Mouse (Mus musculus) megakaryocyte-erythroid progenitor cell, adult 5-6 weeks (primary cell): Measurements from ENCODE around the gene Ctu2. TPM values are rescaled to one million over a fixed set of nuclear protein-coding genes. Genes with fewer than 3 reads are reported as not detected.

ENCODE experiments used
- ATAC-seq: replicated peaks from 2 replicates; pipeline ENCODE4 v1.8.0; 2016; ENCODE audit warnings: mild to moderate bottlenecking, inconsistent platforms; ENCODE audit not compliant: severe bottlenecking, poor library complexity, low FRiP score, low TSS enrichment
- total RNA-seq, 2 experiments: library from RNA; stranded (forward) in 1 of 2; stranded (reverse) in 1 of 2; fragments of 200-1000, 215-1000 nt in 1 of 2; fragments of >200 nt in 1 of 2; fragmentation: Nextera tagmentation in 1 of 2; gene quantifications; 2 replicates each; pipeline ENCODE4 v1.2.3; 2014 to 2017

Ctu2 gene
- 16.4 and 31.6 TPM in 2 replicates for total RNA-seq (2014; fragmentation: Nextera tagmentation)
- total RNA-seq (2017): 14.8 and 15.7 TPM in 2 replicates

DNA sequence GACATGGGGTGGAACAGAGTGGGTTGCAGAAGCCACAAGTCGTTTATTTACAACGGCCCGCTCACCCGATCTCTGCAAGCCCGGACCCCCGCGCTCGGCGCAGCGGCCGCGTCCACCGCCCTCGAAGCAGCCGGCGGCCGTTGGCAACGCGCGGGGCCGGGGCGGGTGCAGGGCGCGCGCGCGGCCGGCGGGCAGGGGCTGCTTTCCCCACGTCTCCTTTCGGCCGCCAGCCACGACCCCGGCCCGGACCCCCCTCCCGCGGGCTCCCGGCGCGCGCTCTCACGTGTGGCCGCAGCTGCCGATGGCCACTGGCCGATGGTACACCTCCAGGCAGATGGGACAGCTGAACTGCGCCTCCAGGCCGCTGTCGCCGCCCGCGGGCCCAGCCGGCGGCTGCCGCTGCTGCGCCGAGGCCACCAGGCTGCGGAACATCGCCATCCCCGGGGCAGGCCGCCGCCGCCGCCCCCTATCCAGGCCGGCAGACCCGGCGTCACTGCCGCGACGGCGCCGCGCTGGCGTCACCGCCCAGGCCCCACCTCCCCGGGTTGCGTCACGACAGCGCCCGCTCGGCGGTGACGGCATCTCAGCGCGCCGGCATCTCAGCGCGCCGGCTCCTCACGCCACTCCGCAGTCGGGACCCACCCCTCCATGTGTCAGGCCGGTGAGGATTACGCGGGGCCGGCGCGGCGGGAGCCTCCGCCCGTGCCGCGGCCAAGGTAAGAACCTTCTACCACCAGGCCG is at the start of gene Ctu2, which contains the start of gene Rnf166:
TSS of gene Ctu2 (plus strand) at position 564 of the 741 bp plus-strand sequence.
TSS of gene Rnf166 (minus strand) at position 485 of the 741 bp plus-strand sequence.
- ATAC-seq: peak; percentile 60

DNA sequence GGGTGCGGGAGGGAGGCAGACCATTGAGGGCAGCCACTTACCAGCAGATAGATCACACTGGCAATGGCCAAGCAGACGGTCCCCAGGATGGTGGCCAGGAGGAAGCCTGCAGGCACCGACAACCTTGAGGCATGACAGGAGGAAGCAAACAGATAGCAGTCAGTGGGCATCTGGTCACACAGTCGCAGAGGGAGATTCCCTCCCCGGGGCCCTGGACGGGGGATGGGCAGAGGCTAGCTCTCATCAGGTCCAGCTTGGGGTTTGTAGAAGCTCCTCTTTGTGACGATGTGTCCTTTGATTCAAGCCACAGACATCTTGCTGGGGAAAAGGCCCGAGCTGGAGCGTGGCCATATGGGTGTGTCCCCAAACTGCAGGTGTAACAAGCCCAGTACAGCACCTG is 49.8 kb upstream of the Ctu2 start:
- no peak for ATAC-seq

DNA sequence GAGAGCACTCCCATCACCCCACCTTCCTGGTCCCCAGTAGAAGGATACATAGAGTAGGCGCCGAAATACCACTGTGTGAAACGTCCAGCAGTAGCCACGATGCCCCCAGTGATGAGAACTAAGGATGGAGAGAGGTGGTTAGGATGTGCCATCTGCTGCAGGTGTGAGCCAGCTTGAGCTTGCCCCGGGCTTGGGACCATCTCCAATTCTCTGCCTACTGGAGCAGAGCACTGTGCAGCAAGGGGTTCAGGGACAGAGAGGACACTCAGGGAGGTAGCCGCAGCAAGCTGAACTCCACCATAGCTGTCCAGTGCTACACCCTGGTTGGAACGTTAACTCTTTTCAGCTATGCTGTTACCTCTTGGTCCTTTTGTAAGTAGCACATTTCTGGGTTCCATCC is 48.3 kb upstream of the Ctu2 start:
- no peak for ATAC-seq

DNA sequence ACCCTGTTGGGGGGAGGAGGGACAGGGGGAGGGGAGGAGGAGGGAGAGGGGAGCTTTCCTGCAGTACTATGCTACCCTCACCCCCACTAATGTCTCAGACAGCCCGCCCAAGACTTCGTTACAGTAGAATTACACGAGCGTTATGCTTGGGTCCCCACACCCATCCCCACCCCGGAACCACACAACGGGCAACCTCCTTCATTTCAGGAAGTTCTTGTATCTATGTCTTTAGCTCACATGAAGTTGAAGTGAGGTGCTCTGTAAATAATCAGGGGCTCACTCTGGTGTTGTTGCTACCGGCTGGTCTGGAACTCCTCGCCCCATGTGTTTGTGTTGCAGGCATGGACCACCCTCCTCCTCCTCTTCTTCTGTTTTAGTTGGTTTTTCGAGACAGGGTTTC is 47.8 kb upstream of the Ctu2 start:
- no peak for ATAC-seq

DNA sequence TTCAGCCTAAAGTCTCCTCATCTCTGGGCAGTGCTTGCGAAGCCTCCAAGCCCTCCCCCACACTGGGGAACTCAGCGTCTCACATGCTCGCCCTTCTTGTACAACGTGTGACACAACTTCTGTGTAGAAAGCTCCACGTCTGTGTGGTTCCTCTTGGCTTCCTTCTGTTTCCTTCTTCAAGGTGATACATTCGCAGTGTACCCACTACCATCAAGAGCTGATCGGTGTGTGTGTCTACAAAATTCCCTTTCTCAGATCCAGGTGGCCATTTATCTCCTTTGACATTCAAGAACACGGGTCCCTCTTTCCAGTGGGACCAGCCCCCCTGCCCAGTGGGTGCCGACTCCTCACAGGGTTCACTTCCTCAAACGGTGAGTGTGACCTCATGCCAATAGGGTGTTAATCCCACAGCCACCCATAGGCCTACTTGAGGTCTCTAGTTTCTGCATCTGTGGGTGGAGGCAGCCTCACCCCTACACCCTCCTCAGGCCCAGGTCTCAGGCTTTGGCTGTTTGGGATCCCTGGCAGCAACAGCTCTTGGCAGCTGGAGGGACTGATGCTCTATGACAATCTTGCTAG is 45.8 kb upstream of the Ctu2 start:
- no peak for ATAC-seq

DNA sequence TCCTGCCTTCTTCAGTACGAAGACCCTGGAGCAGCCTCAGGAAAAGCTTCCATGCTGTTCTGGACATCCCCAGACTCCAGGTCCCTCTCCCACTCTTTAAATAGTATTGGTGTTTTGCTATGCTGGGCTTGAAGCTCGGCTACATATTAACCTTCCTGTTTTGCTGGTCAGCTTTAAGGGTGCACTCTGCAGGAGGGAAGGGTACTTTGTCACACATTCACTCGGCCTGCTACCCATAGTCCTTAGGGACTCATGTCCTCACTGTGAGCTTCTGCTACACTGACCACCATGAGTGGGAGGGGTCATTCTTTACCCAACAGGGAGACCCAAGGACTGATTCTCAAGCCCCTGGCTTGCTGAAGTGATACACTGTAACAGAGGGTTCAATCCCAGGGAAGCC is 45.3 kb upstream of the Ctu2 start:
- no peak for ATAC-seq

DNA sequence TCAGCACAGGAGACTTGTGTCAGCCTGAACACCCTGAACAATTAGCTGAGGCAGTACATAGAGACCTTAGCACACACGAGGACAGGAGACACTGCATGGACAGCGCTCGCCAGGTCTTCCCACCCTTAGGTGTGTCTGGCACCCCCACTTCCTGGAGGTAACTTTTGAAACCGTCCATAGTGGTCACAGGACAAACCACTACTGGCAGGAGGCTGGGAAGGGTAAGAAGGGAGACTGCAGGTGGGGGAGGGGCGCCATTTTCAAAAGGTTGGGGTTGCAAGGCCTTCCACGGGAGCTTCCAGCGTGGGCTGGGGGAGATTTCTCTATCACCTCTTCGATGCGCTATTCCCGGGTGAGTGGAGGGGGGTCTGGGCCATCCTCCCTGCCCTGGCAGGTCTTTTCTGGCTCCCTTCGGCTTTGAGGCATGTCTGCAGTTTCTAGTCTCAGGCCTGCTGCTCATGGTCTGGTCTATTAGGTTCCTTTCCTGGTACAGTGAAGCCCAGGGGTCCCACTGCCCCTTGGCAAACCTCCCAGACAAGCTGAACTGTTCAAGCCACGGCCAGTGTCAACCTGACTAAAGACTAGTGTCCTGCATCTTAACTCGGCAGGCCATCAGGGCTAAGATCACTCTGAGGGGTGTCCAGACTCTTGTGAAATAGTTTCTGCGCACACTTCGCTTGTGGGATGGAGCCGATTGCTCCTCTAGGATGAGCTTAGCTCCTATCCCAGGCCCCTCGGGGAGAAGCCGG is 44.1 kb upstream of the Ctu2 start:
- no peak for ATAC-seq

DNA sequence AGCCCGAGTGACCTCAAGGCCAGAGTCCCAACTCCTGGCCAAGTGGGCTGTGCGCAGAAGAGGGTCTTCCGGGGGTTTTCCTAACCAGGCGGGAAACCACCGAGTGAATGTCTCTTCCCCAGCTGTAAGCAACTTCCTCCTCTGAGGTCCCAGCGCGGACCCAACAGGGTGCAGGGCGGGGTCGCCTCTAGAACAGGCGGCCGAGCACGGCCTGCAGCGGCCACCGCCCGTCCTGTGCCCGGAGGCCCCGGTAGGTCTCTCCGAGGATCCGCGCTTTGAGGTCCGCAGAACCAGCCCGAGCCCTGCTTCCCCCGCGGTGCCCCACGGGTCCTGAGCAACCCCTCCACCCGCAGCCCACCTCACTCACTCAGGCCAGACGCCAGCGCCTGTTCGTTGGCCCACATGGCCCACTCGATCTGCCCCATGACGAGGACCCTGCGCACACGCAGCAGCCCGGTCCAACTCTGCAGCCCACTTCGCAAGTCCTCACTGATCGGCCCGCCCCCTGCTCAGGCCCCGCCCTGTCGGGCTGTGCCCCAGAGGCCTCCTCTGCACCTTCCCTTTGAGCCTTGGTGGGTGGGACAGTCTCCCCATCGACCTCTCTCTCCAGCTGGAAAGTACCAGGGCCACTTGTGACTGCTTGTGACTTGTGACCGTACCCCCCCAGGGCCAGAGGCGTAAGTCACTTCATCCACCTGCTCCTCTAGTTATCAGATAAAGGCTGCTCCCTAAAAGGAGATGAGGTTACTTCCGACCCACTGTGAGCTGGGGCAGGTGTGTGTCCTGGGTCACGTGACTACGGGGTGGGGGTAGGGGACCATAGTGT is 43.3 kb upstream of the Ctu2 start, which contains the start of gene Cyba:
TSS of gene Cyba (minus strand) at position 488 of the 826 bp plus-strand sequence.
- ATAC-seq: peak; percentile 73

DNA sequence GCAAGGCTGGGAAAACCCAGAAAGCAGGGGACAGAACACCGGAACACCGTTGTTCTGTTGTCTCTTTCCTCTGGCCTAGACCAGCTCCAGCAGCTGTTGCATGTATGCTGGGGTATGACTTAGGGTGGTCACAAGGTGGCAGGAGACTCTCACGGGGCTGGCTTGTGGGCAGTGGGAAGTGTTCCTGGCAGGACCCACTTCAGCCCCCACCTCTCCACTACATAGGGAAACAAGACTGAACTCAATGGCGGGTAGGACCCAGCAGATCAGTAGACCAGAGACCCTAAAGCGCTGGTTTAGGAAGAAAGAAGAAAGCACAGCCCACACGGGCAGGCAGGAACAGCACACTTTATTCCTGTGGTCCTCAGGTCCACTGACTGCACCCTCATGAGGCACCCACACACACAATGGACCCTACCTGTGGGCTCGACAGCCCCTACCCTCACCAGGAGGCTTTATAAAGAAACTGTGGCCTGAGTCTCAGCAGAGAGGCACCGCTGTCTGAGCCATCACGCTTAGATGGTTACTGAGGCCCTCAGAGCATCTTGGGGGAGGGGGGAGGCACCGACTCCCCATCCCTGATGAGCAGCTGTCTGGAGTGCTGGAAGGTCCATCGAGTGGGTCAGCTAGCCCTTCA is 42.6 kb upstream of the Ctu2 start:
- peak; percentile 22; the same call in 1 of the 2 replicates for ATAC-seq

DNA sequence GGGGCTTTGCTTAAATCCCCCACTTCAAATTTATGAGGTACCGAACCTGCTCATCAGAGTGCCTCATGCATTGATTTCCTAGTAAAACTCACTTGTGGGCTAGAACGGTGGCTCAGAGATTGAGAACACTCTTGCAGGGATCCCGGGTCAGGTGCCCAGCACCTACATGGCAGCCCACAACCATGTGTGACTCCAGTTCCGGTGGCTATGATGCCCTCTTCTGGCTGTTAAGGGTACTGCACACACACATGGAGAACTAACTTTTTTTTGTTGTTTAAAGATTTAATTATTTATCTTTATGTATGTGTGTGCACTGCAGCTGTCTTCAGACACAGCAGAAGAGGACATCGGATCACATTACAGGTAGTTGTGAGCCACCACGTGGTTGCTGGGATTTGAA is 40.6 kb upstream of the Ctu2 start:
- ATAC-seq: no peak

DNA sequence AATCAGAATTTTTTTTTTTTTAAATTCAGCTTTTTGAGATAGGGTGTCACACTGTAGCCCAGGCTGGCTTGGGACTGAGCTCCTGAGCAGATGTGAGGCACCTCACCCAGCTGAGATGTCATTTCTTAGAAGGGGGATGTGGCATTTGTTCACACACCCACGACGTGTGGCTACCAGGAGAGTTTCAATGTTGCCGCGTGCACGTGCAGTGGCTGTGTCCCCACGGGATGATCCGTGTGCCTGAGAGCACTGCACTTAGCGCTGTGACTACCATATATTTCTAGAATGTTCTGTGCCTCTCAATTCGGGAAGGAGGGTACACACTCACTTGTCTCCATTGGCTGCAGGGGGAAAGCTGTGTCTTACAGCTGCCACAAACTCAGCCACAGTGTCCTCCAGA is 39.8 kb upstream of the Ctu2 start:
- ATAC-seq: no peak

DNA sequence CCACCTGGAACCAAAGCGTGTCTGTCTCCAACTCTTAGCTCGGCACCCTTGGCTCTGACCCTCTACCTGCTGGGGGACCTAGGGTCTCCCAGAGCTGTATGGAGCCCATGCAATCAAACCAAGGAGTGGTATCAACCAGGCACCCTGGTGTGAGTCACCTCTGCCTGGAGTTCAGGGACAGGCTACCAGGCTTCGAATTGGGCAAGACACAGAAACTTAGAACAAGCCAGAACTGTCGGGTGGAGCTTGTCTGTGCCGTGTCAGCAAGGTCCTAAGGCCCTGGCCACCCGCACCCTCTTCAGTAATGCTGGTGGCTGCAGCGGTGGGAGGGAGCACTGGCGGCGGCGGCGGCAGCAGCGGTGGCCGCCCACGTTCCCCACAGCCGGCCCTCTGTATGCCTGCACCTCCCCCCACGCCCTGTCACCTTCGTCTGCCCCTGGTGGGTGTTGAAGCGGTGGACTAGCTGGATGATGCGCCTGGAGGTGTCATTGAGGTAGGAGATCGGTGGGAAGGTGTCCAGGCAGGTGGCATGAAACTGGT is 39.3 kb upstream of the Ctu2 start:
- ATAC-seq: no peak

DNA sequence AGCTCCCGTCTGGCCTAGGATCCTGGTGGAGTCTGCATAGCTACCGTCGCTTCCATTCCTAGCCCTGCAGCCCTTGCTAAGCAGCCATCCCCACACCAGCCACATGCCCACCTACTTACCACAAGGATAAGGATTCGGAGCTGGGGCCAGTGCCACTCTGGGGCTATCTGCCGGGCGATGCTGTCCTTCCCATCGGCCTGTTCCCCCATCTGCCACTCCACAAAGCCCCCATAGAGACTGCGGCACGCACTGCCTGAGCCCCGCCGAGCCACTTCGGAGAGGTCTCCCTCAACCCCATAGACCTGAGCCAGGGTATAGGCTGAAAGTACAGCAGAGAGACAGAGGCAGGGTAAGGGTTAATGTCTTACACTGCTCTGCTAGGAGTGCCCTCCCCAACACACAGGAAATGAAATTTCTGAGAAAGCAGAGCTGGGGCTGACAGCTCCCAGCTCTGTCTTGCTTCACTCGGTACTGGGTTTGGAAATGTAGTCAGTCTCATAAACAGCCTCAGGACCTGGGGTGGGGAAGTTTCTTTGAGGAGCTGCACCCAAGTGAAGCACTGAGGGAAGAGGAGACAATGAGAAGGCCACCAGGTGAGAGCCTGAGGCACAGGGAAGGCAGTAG is 38.1 kb upstream of the Ctu2 start:
- ATAC-seq: no peak

DNA sequence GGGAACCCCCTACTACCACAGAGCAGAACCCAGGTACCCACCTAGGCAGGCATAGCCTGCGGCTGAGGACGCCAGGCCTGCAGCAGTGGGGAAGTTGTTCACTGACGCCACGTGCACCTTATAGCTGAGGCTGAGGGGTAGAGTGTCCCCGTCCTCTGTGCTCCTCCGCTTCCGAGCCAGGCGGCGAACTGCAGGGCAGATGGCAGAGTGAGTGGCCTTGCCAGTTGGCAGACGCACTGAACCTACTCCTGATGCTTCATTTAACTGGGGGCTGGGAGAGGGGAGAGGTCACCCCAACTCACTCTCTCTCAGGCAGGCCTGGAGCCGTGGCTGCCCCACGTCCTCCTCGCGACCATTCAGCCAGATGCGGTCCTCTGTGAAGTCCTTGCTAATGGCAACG is 36.6 kb upstream of the Ctu2 start:
- no peak for ATAC-seq

DNA sequence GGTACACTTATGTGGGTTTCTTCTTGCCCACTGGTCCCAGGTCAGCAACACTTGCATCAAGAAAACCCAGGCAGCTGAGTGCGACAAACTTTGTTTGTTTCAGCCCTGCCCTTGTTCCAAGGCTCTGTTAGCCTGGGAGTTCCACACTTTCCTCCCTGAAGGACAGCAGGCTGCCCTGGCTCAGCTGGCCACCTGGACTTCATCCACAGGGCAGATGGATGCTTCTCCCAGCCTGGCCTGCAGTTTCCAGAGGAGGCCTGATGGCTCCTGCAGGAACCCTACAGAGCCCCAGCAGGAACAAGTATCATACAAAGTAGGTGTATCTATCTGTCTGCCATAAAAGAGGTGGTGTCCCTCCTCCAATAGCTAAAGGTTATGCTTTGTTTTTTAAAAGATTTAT is 34.6 kb upstream of the Ctu2 start:
- ATAC-seq: no peak

DNA sequence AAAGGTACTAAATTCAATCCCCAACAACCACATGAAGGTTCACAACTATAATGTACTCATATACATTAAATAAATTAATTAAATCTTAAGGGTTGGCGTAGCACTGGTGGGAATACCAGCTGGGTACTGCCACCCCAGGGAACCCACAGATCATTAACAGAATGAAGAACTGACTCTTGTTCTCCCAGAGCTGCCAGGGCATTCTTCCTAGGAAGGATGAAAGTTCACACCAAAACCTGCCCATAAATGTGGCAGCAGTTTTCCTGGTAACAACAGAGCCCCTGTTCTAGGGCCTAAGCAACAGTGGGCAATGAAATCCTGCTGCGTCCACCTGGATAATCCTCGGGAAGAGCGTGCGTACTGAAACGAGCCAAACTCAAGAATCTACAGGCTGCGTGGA is 33.6 kb upstream of the Ctu2 start:
- no peak for ATAC-seq

DNA sequence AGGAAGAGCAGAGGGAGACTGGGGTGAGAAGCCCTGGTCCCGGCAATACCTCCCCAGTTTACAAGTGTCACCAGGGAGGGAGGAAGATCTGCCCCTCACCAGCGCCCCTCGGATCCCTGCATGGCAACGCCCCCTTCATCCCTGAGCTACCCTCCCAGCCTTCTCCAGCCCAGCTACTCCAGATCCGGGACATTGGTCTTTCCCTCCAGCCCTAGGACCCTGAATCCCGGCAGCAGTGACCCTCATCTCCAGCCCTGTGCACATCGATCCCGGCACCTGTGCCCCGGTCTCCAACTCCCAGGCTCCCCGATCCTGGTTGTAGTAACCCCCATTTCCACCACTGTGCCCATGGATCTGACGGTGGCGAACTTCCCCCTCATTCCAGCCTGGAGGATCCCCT is 33.2 kb upstream of the Ctu2 start:
- ATAC-seq: no peak

DNA sequence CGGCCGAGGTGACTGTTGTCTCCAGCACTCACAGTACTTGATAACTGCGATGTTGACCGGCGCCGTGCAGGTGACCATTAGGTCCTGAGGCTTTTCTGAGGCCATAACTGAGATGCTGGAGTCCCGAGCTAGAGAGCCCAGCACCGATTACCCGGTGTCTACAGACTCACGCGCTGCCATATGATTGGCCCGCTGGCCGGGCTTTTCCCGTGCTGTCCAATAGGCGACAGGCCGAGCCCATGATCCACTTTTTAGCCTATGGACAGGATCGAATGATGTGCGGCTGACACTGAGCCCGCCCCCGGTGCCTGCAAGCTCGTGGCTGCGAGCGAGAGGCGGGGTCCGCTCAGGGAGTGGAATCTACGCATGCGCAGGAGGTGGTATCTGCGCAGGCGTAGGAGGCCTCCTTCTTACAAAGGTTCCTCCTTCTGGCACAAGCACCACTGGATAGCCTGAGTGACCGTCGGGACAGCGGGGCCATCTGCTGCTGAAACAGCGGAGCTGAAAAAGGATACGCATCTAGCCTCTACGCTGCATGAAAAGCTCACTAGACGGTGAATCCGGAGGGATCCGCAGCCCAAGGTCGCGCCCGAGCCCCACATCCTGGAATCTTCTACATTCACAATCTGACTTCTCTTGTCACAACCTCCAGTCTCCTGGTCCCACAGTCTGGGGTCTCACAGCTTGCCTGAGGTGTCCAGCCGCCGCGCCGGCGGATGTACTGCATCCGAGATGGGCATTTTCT is 32.5 kb upstream of the Ctu2 start, which contains the start of gene Mvd:
TSS of gene Mvd (minus strand) at position 161 of the 745 bp plus-strand sequence.
- peak; percentile 94 for ATAC-seq
